Mouse (Mus musculus) embryo, embryonic 10 days (tissue): Measurements from ENCODE around the gene Wdr73.
"Not testable (repeated sequence)": the region's sequence is repeated elsewhere in the genome, so short reads cannot be mapped to it uniquely, and the experiment has no call there.

Source experiments
- DNase-seq: peaks from one replicate; pipeline ENCODE4 v3.0.0-alpha.2; 2015; ENCODE audit warnings: low spot score

Gene Wdr73

DNA sequence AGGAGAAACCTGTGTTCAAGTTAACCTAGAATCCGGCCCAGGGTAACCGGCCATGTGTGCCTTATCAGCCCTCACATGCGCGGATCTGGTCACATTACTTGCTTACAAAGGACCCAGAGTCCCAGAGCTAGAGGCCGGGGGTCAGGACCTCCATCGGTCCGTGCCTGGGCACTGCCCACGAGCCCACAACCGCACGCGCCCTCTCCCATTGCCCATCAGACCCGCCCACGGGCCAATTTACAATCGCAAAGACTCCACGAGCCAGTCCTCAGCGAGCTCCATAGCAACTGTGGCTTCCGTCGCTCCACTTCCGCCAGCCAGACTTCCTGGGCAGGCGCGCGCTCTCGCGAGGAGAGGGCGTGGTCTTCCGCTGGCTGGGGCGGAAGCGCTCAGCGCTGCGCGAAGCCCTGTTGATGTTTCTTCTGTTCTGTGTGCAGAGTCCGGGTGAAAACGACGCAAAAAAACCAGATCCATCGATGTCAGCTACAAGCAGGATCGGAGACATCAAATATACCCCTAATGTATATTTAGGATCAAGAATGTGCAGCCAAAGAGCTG is at the start of gene Wdr73:
Gene Wdr73 (minus strand): TSS at position 326 of the 558 bp plus-strand sequence.
- DNase-seq: peak; percentile 97

DNA sequence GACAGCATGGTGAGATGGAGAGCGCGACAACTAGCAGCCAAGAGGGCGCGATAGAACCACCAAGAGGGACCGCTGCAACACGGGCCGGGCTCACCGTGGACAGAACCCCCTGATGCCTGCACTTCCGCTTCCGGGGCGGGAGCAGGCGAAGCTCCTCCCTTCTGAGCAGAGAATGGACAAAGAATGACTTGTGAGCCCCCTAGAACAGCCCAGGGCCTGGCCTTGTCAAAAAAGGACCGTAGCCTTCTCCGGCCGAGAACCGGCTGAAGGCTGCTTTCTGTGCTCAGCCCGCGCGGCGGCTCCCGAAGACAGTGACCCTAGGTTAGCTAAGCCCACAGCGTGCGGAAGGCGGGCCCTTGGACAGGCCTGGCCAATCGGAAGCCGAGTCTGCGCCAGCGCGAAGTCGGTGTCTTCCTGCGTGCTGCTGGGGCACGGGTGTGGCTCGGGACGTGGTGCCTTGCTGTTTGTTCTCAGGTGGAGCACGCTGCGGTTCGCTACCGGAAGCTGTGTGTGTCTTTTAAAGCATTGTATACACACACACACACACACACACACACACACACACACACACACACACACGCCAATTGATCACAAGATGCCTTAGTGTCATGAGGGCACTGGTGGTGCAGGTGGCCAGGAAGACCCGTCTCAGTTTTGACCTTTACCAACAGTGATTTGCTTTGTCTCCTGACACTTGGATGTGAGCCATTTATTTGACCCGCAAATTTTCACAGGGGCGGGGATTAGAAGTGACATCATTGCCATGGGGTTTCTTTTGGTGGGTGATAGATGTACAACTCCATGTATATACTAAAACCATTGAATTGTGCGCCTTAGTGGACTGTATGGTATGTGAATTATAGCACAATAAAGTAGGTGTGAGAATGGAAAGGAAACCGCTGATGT is 46.6 kb upstream of the Wdr73 start, which contains the start of gene Sec11a:
Gene Sec11a (minus strand): TSS at position 336 of the 906 bp plus-strand sequence.
- DNase-seq: peak; percentile 96

DNA sequence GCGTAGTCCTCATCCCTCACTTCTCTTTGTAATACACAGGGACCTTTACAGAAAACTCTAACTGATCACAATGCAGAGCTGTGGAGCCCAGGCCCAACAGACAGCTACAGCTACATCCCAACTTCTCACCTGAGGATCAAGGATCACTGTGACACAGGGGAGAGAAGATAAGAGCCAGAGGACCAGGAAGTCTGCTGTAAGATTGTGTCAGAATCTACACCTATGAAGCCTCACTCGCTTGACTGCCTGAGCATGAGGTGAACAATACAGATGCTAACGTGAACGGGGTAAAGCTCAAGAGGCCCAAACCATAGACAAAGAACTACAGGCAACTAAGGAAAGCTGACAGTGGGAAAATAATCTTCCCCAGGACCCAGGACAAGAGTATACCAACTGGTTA is 38.7 kb upstream of the Wdr73 start:
- DNase-seq: no peak

DNA sequence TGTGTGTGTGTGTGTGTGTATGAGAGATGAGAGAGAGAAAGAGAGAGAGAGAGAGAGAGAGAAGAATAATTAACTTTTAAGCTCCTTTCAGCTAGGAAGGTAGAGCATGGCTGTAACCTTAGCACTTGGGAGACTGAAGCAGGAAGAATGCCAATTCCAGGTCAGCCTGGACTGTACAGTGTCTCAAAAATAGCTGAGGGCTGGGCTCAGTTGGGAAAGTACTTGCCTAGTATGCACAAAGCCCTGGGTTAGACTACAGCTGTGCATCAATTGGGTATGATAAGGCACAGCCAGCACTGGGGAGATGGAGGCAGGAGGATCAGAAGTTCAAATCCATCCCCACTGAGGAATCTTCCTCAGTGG is 36.2 kb upstream of the Wdr73 start:
- not testable (repeated sequence) for DNase-seq

DNA sequence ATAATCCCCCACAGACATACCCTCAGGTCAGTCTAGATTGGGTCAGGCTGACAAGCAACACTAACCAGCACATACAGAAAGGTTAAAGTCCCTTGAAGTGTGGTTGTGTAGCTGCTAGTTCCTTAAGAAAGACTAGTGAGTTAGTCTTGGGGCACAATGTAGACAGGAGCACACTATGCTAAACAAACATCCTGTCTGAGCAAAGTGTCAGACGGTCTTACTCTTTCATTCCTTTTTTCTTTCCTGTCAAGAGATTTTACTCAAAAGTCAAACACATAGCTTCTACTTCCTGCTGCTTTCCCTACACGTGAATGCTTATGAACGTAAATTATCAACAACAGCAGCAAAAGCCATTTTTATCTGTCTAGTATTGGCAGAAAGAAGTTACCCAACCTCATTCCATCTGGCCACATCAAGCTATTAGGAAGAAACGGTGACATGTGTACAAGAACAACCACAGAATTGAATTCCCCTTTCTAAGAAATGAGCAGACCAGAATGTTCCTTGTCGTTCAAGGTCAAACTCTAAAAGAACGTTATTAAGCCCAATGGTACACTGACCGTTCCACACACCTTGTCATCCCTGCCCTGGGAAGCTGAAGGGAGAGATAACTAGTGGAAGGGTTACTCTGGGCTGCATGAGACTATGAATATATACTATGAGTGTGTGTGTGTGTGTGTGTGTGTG is 35.7 kb upstream of the Wdr73 start:
- DNase-seq: not testable (repeated sequence)

DNA sequence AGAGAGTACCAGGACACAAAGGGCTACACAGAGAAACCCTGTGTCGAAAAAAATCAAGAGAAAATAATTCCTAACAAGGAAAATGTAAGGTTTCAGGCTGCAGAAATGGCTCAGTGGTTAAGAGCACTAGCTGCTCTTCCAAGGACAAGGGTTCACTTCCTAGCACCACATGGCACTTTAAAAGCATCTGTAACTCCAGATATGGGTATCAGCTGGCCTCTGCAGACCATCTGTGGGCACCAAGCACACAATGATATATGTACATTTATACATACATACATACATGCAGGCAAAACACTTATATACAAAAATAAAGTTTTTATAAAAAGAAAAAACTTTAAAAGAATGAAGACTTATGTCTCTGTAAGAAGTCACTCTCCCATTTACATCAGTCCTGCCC is 34.8 kb upstream of the Wdr73 start:
- DNase-seq: no peak

DNA sequence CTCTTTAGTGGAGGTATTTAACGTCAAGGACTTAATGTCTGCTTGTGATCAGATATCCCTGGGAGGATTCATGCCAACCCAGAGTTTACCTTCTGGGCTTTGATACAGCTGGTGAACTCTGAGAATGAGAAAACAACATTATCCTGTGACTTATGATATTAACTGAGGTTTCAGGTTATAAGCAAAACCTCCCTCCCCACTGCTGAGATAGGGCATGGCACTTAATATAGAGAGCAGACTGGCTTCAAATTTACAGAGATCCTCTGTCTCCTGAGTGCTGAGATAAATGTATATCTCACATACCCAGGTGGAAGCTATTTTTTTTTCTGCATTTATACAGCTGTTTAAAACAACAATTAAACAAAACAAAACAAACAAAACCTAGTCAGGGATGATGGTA is 31.7 kb upstream of the Wdr73 start:
- no peak for DNase-seq

DNA sequence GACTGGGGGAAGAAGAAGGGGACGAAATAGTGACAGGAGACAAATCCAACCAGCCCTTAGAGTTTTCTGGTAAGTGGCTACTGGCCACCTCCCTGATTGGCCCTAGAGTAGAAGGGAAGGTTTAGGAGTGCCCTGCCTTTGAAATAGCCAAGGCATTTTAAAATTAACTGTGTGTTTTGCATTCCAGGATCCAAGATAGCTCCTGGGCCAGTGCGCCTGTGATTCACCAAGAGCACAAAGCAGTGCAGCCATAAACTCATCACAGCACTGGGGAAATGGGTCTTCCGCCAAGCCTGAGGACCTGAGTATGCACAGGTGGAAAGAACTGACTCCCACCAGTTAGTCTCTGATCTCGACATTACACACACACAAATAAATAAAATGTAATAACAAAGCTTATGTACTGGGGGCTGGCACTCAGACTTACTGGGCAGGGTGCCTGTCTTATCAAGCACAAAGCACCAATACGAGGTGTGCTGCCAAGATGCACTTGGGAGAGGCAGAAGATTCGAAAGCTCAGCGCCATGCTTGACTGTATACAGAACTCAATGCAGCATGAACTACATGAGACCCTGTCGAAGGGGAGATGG is 30.6 kb upstream of the Wdr73 start:
- DNase-seq: no peak

DNA sequence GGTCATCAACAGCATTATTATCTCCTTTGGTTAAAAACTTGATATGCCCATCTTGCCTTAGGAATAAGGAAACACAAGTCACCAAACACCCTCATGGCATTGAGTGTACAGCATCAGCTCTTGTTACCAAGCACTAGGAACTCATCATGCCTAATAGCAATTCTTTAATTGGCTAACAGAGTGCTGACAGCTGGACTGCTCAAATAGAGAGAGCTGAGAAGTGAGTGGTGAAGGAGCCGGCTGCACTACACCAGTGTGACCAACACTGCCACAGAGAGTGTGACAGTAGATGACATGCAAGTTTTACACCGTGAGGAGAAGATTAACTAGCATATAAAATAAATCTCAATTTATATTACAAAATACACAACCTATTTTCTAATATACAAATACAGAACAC is 22.1 kb upstream of the Wdr73 start:
- DNase-seq: no peak

DNA sequence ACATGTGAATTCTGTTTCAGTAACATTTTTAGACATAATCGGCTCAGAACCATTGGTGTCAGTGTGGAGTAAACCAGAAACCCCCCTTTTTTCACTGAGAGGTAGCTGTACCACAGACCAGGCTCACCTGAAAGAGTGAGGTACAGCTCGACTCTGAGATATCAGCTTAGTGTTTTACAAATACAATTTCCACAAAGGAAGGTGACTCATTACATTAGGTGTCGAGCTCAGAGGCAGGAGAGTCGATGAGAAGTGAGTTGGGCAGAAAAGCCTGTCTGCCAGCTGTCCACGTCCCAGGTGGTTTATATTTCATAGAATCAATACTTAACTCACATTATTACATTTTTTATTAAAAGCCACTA is 18.6 kb upstream of the Wdr73 start:
- DNase-seq: no peak

DNA sequence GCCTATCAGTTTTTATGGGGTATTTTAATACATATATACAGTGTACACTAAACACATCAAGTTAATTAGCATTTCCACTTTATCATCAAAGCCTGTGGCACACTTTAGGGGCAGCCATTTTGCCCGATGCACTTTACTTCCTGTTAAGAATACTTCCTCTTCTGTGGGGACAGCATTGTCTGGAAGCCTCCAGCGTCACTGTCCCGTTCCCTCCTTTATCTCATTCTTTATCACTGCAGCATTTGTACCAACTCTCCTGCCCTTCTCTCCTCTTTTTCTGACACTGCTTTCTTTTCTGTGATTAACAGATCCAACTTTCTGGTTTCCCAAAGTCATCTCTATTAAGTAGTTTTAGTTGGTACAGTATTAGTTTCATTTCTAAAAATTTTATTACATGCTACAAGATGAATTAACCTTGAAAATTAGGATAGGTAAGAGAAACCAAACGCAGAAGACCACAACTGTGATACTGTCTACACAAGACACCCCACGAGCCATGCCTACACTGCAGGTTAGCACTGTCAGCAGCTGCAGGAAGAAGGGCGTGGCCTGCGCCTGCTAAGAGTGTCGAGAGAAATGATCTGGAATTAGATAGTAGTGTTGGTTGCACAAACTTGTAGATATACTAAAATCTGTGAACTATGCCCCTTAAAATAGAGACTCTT is 18.0 kb upstream of the Wdr73 start:
- DNase-seq: no peak

DNA sequence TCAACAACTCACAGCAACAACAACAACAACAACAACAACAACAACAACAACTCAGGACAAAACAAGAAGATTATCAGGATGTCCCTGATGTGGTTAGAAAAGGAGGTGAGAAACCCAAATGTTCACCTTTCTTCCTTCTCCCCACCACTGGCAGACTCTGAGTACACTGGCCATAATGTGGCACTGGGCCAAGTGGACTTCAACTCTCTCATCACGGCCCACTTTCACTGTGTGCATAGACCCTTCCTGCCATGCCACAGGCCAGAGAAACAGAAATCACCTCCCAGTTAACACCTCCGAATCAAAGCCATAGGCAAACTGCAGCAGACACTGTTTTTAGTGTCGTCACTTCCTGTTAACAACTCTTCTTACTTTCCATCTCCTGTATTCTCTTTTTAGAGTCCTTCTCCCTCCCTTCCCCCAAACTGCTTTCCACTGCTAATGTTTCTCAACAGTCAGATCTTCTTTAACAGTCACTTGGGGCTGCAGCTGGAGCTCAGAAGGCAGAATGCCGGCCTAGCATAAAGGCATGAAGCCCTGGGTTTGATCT is 16.9 kb upstream of the Wdr73 start:
- no peak for DNase-seq

DNA sequence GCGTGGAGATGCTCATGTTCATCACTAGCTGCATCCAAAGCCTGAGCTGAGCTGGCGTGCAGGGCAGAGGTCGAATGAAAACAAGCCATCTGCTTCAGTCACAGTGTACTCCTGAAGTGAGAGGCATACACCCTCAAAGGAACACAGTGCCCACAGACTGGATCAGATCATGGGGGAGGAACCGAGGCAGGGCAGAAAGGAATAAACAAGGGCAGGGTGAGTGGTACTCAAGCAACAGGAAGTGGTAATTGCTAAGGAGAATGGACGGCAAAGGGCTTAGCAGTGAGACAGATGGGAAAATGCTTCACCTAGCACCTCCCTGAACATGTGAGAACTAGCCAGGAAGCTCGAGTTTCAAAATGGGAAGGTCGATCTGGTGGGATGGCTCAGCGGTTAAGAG is 11.4 kb upstream of the Wdr73 start:
- no peak for DNase-seq

DNA sequence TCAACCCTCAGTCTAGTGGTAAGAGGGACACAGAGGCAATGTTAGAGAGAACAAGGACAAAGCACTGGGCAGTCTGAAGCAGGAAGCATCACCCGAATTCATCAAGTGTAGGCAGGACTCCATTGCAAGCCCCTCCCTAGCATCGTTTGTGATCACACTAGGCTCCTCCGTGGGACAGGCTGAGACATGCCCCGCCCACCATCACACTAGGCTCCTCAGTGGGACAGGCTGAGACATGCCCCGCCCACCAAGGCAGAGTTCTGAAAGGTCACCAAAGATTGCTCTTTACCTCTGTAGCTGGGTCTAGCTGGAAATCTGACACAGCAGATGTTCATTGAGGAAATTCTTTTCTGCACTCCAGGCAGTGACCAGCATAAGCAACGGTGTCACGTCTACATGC is 10.0 kb upstream of the Wdr73 start:
- DNase-seq: no peak

DNA sequence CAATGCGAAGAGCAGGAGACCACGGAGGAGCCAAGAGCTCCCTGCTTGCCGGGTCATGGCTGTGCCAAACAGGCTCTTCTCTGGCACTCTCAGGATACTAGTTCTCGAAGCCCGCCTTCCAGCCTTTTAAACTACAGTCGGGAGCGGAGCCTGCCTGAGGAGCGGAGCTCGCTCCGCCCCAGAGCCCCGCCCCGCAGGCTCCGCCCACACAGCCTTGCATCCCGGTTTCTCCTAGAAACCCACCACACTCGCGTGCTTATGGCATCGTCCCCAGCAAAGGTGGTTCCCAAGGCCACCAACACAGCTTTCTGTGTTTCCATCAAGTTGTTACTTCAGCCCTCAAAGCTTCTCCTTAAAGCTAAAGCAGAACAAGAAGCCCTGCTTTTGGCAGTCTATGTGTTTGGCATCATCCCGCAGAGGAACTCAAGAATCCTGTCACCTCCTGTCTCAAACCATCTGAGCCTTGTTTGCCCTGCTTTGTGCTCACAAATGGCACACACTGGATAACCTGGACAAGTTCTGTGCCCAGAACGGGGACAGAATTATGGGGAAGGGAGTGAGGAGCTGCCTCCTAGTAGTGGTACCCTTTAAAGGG is 3.9 kb upstream of the Wdr73 start, which contains the start of gene Nmb:
Gene Nmb (minus strand): TSS at position 156 of the 595 bp plus-strand sequence.
- DNase-seq: peak; percentile 80

DNA sequence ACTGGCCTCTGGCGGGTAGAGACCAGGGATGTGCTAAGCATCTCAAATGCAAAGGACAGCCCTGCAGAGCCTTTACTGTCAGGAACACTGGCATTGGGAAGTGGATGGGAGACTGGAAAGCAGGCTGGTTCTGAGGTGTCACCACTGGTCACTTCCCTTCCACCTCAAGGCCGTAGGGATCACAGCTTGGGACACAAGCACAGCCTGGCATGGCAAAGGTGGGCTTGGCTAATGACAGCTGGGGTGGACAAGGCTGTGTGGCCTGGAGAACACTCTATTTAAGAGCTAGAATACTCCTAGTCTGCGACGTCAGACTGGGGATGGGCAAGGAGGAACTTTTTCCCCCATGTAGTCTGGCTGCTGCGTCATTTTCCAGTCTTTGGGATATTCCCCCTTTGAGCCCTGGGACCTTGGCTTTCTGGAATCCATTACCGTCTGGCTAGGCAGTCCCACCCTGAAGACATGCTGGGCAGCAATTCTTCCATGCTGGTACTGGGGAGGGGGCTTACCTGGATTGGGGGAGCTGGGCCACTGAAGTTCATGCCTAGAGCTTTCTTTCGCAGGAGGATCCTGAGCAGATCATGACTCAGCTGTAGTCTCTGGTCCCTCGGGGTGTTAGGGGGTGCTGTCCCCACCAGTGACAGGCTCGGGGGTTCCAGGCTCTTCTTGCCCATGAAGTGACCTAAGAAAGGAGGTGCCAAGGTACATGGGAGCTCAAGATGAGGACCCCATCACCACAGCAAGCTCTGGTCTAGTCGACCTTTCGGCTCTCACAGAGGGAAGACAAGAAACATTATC is 2.8 kb upstream of the Wdr73 start:
- DNase-seq: no peak

DNA sequence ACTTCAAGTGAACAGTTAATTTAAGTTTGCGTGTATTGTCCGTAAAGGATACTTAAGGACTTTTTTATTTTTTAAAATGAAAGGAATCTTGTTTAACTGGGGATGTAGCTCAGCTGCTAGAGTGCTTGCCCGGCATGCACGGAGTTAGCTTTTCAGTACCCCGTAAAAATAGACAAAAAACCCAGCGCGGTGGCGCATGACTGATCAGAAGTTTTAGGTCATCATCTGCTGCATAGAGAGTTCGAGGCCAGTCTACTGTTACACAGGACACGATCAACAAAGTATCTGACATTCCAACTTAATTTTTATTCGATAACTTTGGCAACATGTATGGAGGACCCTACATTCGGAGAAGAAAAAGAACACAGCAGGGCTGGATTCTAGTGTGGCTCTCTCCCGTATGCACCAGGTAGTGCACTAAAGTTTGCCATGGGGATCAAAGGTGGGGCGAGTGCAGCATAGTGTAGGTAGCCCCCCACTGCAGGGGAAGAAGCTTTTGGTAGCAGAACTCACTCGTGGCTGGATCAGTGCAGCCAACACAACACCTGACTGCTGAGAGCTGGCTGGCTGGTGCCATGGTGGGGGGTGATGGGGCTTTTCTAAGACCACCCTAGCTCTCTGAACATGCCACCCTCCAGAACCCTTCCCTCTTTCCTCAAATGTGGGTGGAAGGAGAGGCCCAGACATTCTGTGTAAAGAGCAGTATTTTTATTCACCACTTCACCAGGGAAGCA is 639 bp upstream of the Wdr73 start:
- DNase-seq: no peak

DNA sequence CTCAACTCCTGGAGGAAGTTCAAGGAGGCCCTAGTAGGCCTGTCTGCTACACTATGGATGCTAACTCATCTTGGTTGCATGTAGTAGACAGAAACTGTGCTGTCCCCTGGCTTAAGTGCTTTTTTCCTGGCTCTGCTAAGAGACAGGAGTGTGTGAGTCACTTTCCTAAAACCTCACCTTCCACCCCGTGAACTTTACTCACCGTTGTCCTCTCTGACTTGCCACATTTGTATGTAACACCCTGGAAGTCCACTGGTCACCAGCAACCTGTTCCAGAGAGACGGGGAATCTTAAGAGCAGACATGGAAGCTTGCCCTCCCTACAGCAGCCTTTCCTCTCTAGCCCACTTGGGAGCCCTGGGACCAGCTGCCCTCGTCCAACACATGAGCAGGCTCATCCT is 3.3 kb downstream of the Wdr73 start:
- no peak for DNase-seq

DNA sequence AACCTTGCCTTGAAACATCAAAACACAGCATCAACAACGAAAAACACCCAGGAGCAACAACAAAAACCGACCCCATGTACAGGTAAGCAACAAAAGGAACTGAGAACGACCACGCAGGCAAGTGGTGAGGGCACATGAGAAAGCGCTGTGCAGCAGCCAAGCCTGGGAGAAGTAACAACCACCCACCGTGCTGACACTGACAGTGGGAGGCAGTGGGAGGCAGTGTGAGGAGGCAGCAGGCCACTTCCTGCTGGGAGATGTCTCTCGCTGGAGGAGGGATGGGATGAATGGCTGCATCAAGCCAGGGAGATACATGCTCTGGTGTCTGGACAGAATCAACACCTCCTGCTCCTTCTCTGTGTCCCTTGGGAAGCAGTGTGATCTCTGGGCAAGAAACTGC is 3.9 kb downstream of the Wdr73 start:
- DNase-seq: no peak
